Mouse (Mus musculus) megakaryocyte, embryonic 14.5 days (primary cell): ENCODE data around the gene Atp6v0e2.

ENCODE experiments used
- FLI1 ChIP-seq: IDR thresholded peaks from 2 replicates; pipeline ENCODE4 v1.6.1; 2012; ENCODE audit warnings: low read length, inconsistent platforms, mixed read lengths
- GATA1 ChIP-seq: IDR thresholded peaks from 3 replicates; pipeline ENCODE4 v1.6.1; 2012; ENCODE audit warnings: mixed read lengths, low read length, inconsistent platforms, borderline replicate concordance

DNA sequence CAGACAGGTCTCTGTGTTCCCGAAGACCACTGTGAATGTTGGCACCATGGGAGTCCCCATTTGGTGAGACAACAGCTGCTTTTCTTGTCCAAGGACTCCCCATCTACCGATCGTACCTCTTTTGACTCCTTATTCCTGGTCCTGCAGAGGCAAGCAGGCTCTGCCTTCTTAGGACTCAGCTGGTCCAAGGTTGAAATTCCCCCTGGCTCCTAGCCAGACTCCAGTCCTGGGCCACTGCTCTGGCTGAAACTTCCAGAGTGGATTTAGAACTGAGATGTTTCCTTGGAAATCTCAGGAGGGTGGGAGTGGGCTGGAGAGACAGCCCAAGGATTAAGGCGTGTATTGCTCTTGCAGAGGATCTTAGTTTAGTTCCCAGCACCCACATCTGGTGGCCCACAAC is 39.9 kb upstream of the Atp6v0e2 start:
- TF ChIP-seq GATA1 = no peak
- no peak for TF ChIP-seq FLI1
